Mouse (Mus musculus) heart, embryonic 11.5 days (tissue): ENCODE data around the gene Clec11a. TPM values are rescaled to one million over a fixed set of nuclear protein-coding genes. Genes with fewer than 3 reads are reported as not detected.
A peak's percentile ranks its signal among the peaks of the same experiment; 100 is the strongest.

Source experiments
- ATAC-seq: fragments of 200-750 bp; cut with Nextera tagmentation; replicated peaks from 2 replicates; pipeline ENCODE4 v1.8.0; 2017; ENCODE audit warnings: moderate library complexity; ENCODE audit not compliant: insufficient number of reproducible peaks, low FRiP score, low TSS enrichment
- H3K27ac ChIP-seq: fragments of 300-500 bp; sonication (generic); 2 replicates; pipeline ENCODE4 v1.5.1; 2014; ENCODE audit warnings: mild to moderate bottlenecking, low read depth, low read length
- H3K27me3 ChIP-seq: fragments of 300-500 bp; sonication (generic); 2 replicates; pipeline ENCODE4 v1.6.1; 2014; ENCODE audit warnings: mild to moderate bottlenecking, low read length, mixed read lengths; ENCODE audit not compliant: control insufficient read depth, insufficient read depth
- H3K36me3 ChIP-seq: fragments of 300-500 bp; sonication (generic); 2 replicates; pipeline ENCODE4 v1.6.1; 2014; ENCODE audit warnings: mild to moderate bottlenecking, low read length, moderate library complexity, mixed read lengths; ENCODE audit not compliant: control insufficient read depth, insufficient read depth
- H3K4me1 ChIP-seq: fragments of 300-500 bp; sonication (generic); 2 replicates; pipeline ENCODE4 v1.6.1; 2014; ENCODE audit warnings: low read length; ENCODE audit not compliant: control insufficient read depth, insufficient read depth
- H3K4me2 ChIP-seq: fragments of 300-500 bp; sonication (generic); 2 replicates; pipeline ENCODE4 v1.6.1; 2014; ENCODE audit warnings: mild to moderate bottlenecking, moderate library complexity
- H3K4me3 ChIP-seq: fragments of 300-500 bp; sonication (generic); 2 replicates; pipeline ENCODE4 v1.5.1; 2014; ENCODE audit warnings: low read depth, low read length
- H3K9ac ChIP-seq: fragments of 300-500 bp; sonication (generic); 2 replicates; pipeline ENCODE4 v1.6.1; 2014; ENCODE audit warnings: mild to moderate bottlenecking, low read depth, low read length, moderate library complexity
- H3K9me3 ChIP-seq: fragments of 300-500 bp; sonication (generic); replicated peaks from 2 replicates; pipeline ENCODE4 v1.6.1; 2016; ENCODE audit warnings: low read length; ENCODE audit not compliant: control insufficient read depth
- WGBS: fragments of 180-500 bp; shearing (Covaris S2); extraction: QIAGEN DNeasy Blood & Tissue Kit; methylation state at CpG from one replicate; pipeline ENCODE4 v1.1.7; 2014; ENCODE audit not compliant: insufficient replicate concordance; 5-methylcytosine and 5-hydroxymethylcytosine counted together
- polyA plus RNA-seq: library from polyadenylated mRNA; unstranded; fragments of >200 nt; fragmentation: Nextera tagmentation; extraction: Ambion mirVana; gene quantifications from 2 replicates; pipeline ENCODE4 v1.2.1, GENCODE M21; 2014

Gene Clec11a
- polyA plus RNA-seq, 1 experiment from 2014 or later = 0.84 TPM

DNA sequence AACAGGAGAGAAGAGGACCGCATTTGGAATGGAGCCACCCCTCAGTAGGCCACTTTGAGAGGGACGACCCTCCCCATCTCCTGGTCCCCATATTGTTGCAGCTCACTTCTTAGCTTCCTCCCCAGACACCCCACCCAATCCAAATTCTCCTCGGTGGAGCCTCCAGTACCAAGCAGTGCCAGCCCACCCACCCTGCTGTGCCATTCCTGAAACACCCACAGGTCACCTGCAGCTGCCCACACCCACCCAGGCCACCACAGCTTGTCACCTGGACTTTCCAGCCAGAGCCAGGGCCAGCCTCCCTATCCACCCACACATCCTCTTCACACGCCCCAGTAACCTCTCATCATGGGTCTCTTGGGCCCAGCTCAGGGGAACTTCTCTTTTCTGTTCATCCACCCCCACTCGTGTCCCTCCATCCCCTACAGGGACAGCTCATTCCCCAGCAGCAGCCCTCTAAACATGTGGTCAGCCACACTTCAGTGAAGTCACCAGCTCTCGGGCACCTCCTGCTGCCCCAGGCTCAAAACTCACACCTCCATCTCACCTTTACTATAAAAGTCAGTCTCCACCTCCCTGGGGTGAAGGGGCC is 5.1 kb upstream of the Clec11a start:
- H3K9me3 ChIP-seq = no peaks in the 10 kb centered on the region
- H3K9ac ChIP-seq = no peak overlapping the region
- 0 out of 2 replicates have a peak, but pooled peaks have one; percentile 2 for ATAC-seq
- peaks cover 78% of the 10 kb centered on the region for H3K27me3 ChIP-seq
- H3K4me3 ChIP-seq = no peak overlapping the region
- H3K4me2 ChIP-seq = no peak overlapping the region
- peaks cover 11% of the 10 kb centered on the region for H3K4me1 ChIP-seq
- H3K27ac ChIP-seq = no peak overlapping the region
- WGBS = 7% methylated on average over 6 of the region's 6 CpGs
- no peaks in the 10 kb centered on the region for H3K36me3 ChIP-seq

DNA sequence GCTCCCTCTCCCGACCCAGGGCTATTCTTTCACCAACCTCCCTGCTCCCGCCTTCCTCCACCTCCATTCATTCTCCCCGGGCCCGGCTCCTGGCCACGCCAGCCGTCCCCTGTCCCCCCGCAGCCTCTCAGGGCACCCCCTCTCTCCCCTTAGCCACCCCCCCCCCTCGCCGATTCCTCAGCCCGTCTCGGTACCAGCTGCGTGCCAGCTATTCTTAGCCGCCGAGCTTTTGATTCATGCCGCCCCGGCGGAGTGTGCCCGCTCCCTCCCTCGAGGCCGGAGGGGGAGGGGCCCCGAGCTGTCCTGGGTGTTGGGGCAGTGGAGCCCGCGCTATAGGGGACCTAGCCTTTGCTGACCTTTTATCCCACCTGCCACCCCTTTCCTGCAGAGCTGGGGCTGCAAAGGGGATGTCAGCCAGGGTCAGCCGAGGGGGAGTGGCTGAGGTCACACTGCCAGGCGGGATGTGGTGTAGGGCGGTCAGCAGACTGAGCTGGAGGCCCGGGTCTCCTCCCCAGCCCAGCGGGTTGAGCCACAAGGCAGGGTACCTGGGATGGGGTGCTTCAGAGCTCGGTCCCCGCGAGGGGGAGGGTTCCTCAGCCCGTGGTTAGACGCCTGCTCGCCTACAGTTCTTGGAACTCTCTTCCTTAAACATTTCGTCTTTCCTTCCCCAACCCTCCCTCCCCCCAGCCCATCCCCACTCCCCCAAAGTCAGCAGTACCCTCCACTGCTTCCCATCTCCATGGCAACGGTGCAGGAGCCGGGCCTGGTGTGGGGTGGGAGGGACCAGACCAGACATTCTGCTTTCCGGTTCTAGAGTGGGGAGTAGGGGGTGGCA is 4.4 kb upstream of the Clec11a start:
- Histone ChIP-seq H3K4me3 (peak overlapping the region; percentile 50), H3K4me2 (peak overlapping the region; percentile 81), H3K27me3 (peaks cover 78% of the 10 kb centered on the region), H3K27ac (no peak overlapping the region), H3K36me3 (no peaks in the 10 kb centered on the region), H3K4me1 (peaks cover 11% of the 10 kb centered on the region), H3K9ac (0 out of 2 replicates have a peak overlapping the region, but pooled peaks have one; percentile 39), H3K9me3 (no peaks in the 10 kb centered on the region)
- under 1% methylated on average over 36 of the region's 38 CpGs for WGBS
- peak; percentile 49 for ATAC-seq

DNA sequence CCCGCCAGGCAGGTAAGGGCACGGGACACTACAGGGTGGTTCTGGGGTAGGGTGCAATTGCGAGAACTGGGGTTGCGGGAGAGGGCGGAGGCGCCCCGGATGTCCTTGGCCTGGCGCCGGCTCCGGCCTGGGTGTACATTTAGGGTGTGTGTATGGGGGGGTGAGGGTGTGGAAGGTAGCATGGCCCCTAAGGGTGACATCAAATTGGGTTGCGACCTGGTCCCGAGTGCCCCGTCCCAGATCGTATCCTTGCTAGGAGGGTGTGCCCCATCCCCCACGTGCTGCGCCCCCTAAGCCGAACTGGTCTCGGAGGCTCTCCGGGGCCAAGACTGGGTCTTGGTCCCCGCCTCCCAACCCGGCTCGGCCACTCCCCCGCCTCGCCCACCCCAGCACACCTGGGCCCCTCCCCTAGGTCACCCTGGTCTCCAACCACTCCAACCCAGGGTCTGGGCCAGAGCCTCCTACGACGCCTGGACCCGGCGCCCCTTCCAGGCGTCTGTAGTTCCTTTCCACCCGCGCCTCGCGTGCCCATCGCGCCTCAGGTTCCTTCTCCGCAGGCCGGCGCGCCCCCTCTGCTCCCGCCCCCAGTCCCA is 3.7 kb upstream of the Clec11a start:
- no peaks in the 10 kb centered on the region for H3K9me3 ChIP-seq
- 1% methylated on average over 36 of the region's 40 CpGs for WGBS
- H3K4me1 ChIP-seq = peaks cover 14% of the 10 kb centered on the region
- H3K9ac ChIP-seq = peak overlapping the region; percentile 60
- H3K27me3 ChIP-seq = peaks cover 78% of the 10 kb centered on the region
- H3K4me3 ChIP-seq = peak overlapping the region; percentile 50
- peak; percentile 19; the same call in 1 of the 2 replicates for ATAC-seq
- peak overlapping the region; percentile 81 for H3K4me2 ChIP-seq
- H3K36me3 ChIP-seq = no peaks in the 10 kb centered on the region
- H3K27ac ChIP-seq = no peak overlapping the region

GRCm38 (mm10) chr7:44309475-44310284 is 3.0 kb upstream of the Clec11a start, which contains the start of gene Shank1:
TSS of gene Shank1 (plus strand) at chr7:44310253.
- no peaks in the 10 kb centered on the region for H3K36me3 ChIP-seq
- H3K4me2 ChIP-seq = peak within 1 kb of the TSS; percentile 81
- H3K4me1 ChIP-seq = peaks cover 14% of the 10 kb centered on the region
- no peak for ATAC-seq
- H3K9me3 ChIP-seq = no peaks in the 10 kb centered on the region
- no peak within 1 kb of the TSS for H3K27ac ChIP-seq
- peak within 1 kb of the TSS; percentile 60 for H3K9ac ChIP-seq
- H3K27me3 ChIP-seq = peaks cover 77% of the 10 kb centered on the region
- WGBS = 12% methylated on average over 14 of the region's 22 CpGs
- H3K4me3 ChIP-seq = peak within 1 kb of the TSS; percentile 50

GRCm38 (mm10) chr7:44307261-44308020 is 739 bp upstream of the Clec11a start:
- no peak overlapping the region for H3K9ac ChIP-seq
- no peak overlapping the region for H3K27ac ChIP-seq
- no peaks in the 10 kb centered on the region for H3K9me3 ChIP-seq
- H3K27me3 ChIP-seq = peaks cover 55% of the 10 kb centered on the region
- no peak overlapping the region for H3K4me3 ChIP-seq
- H3K36me3 ChIP-seq = no peaks in the 10 kb centered on the region
- H3K4me1 ChIP-seq = peaks cover 20% of the 10 kb centered on the region
- ATAC-seq = no peak
- 54% methylated on average over 9 of the region's 9 CpGs for WGBS
- H3K4me2 ChIP-seq = no peak overlapping the region

GRCm38 (mm10) chr7:44305686-44306085 is 1.0 kb downstream of the Clec11a start:
- Histone ChIP-seq H3K27ac (no peak overlapping the region), H3K27me3 (peaks cover 37% of the 10 kb centered on the region), H3K4me3 (peak overlapping the region; percentile 68), H3K4me2 (peak overlapping the region; percentile 86), H3K9me3 (no peaks in the 10 kb centered on the region), H3K36me3 (no peaks in the 10 kb centered on the region), H3K9ac (no peak overlapping the region), H3K4me1 (peaks cover 12% of the 10 kb centered on the region)
- ATAC-seq = no peak
- WGBS = 7% methylated on average over 16 of the region's 16 CpGs

DNA sequence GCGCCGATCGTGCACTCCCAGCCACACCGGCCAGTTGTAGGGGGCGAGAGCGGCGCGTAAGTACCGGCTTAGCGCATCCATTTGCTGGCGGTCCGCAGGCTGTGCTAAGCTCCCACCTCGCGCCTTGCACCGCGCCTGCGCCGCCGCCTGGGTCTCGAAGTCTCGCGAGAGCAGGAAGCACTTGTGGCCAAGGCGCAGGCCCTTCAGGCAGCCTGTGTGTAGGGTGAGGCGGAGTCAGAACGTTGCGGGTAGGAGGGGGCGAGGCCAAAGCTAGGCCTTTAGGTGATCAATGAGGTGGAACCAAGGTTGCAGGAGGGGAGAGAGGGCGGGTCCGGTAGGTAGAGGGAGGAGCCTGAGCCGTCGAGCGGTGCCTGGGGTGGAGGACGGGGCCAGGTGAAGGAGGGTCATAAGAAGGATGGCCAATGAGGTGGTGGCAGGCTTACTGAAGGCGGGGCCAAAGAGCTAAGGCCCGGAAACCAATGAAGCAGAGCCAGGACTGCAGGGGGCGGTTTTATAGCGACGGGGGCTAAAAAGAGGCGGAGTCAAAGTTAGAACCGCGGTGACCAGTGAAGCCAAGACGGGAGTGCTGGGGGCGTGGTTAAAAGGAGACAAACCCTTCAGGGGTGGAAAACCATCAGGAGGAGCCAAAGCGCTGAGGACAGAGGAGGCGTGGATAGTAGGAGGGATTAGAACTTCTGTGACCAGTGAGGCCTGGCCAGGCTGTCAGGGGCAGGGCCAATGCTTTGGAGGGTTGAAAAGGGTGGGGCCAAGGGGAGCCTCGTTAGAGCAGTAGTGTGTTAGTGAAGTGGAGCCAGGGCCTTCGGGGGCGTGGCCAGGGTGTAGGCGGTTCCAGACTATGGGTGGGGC is 1.7 kb downstream of the Clec11a start:
- Histone ChIP-seq H3K27ac (peak overlapping the region; percentile 79), H3K4me3 (peak overlapping the region; percentile 68), H3K9ac (peak overlapping the region; percentile 94), H3K36me3 (no peaks in the 10 kb centered on the region), H3K27me3 (peaks cover 31% of the 10 kb centered on the region), H3K4me2 (peak overlapping the region; percentile 86), H3K9me3 (no peaks in the 10 kb centered on the region), H3K4me1 (peaks cover 9% of the 10 kb centered on the region)
- under 1% methylated on average over 49 of the region's 49 CpGs for WGBS
- ATAC-seq = peak; percentile 91
